Mouse (Mus musculus) lung, embryonic 14.5 days (tissue): ENCODE measurements at regions not wholly inside any gene's neighbourhood (a gene's known extent, or its start where the extent isn't known, plus 50 kb on each side); places are given as distances from the start of the nearest gene placed in this dataset.

Experiments used
- ATAC-seq: fragments of 200-750 bp; cut with Nextera tagmentation; 2 replicates; pipeline ENCODE4 v1.8.0; 2017; ENCODE audit warnings: mild to moderate bottlenecking, moderate TSS enrichment, moderate library complexity; ENCODE audit not compliant: insufficient read depth
- DNase-seq: peaks from one replicate; pipeline ENCODE4 v3.0.0-alpha.2; 2015
- H3K27ac ChIP-seq: fragments of 300-500 bp; sonication (generic); 2 replicates; pipeline ENCODE4 v1.5.1; 2014; ENCODE audit warnings: low read depth, mild to moderate bottlenecking, moderate library complexity
- H3K27me3 ChIP-seq: fragments of 300-500 bp; sonication (generic); 2 replicates; pipeline ENCODE4 v1.6.1; 2014; ENCODE audit warnings: low read length, control low read depth; ENCODE audit not compliant: insufficient read depth
- H3K36me3 ChIP-seq: fragments of 300-500 bp; sonication (generic); 2 replicates; pipeline ENCODE4 v1.6.1; 2014; ENCODE audit warnings: control low read depth; ENCODE audit not compliant: insufficient read depth
- H3K4me1 ChIP-seq: fragments of 300-500 bp; sonication (generic); 2 replicates; pipeline ENCODE4 v1.6.1; 2014; ENCODE audit warnings: antibody characterized with exemption, control low read depth; ENCODE audit not compliant: insufficient read depth
- H3K4me2 ChIP-seq: fragments of 300-500 bp; sonication (generic); 2 replicates; pipeline ENCODE4 v1.6.1; 2014; ENCODE audit warnings: mild to moderate bottlenecking
- H3K4me3 ChIP-seq: fragments of 300-500 bp; sonication (generic); 2 replicates; pipeline ENCODE4 v1.5.1; 2014; ENCODE audit warnings: low read depth, low read length
- H3K9ac ChIP-seq: fragments of 300-500 bp; sonication (generic); 2 replicates; pipeline ENCODE4 v1.6.1; 2014
- H3K9me3 ChIP-seq: fragments of 300-500 bp; sonication (generic); 2 replicates; pipeline ENCODE4 v1.6.1; 2016; ENCODE audit warnings: low read depth, low read length, control low read depth
- CTCF ChIP-seq: IDR thresholded peaks from 2 replicates; pipeline ENCODE4 v1.5.1; 2016; ENCODE audit warnings: antibody characterized with exemption, low read depth
- WGBS: fragments of 180-500 bp; shearing (Covaris S2); extraction: QIAGEN DNeasy Blood & Tissue Kit; methylation state at CpG from one replicate; pipeline ENCODE4 v1.1.7; 2014; 5-methylcytosine and 5-hydroxymethylcytosine counted together

DNA sequence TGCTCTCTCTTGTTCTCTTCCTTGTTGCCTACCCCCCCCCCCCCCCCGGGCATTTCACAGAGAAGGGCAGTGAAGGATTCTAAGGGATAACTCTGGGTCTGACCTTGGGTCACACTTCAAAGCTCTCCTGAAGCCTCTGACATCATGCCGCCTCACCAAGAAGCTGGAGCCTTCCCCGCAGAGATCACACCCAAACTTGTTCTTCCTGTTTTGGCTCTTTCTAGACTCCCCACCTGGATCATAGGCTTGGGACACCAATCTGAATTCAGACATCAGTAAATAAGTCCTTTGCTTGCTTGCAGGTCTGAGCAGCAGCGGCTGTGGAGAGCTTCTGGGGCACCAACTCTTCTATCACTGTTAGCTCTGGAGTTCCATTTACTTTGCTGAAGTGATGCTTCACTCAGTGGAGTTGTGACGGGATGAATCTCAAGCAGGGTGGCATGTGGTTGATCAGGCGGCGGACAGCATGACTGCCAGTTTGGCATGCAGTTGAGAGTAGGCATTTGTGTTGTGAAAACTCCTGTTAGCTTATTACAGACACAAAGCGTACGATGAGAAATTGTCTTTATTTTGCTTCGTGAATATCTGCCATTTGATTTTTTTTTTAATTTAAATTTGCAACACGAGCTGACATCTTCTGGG is 226.5 kb upstream of the Adgrl2 start:
- WGBS, result 58% methylated on average over 11 of the region's 11 CpGs
- ATAC-seq (no peak), DNase-seq (peak; percentile 54)
- H3K36me3 ChIP-seq, result no peaks in the 10 kb centered on the region
- H3K9me3 ChIP-seq, result no peaks in the 10 kb centered on the region
- H3K4me1 ChIP-seq, result no peaks in the 10 kb centered on the region
- no peak overlapping the region for H3K27ac ChIP-seq
- no peak overlapping the region for H3K4me2 ChIP-seq
- no peak overlapping the region for H3K4me3 ChIP-seq
- no peak overlapping the region for H3K9ac ChIP-seq
- no peaks in the 10 kb centered on the region for H3K27me3 ChIP-seq
- TF ChIP-seq CTCF, result no peak

DNA sequence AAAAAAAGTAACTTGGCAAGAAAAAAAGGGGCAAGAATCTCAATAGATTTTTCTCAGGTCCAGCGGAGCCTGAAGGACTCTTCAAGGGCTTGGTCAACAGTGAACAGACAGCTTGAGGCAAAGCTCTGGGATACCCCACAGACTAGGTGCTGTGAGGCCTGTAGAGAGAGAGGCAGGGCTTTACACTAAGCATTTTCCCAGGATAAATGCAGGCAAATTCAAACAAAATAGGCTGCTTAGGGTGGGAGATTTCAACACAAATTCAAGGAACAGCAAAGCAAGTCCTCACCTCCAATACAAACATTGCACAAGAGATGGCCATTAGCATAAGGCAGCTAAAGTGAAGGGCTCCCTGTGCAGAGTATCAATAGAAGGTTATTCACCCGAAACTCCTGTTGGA is 225.3 kb upstream of the Adgrl2 start:
- DNase-seq (peak; percentile 59), ATAC-seq (peak; percentile 80; the same call in 1 of the 2 replicates)
- 57% methylated on average over 2 of the region's 2 CpGs for WGBS
- no peaks in the 10 kb centered on the region for H3K36me3 ChIP-seq
- no peaks in the 10 kb centered on the region for H3K9me3 ChIP-seq
- no peaks in the 10 kb centered on the region for H3K4me1 ChIP-seq
- H3K27ac ChIP-seq, result no peak overlapping the region
- no peak overlapping the region for H3K4me3 ChIP-seq
- no peak overlapping the region for H3K4me2 ChIP-seq
- no peak overlapping the region for H3K9ac ChIP-seq
- no peaks in the 10 kb centered on the region for H3K27me3 ChIP-seq
- no peak for TF ChIP-seq CTCF

GRCm38 (mm10) chr3:149211909-149212308 is 221.6 kb upstream of the Adgrl2 start:
- H3K27ac ChIP-seq, result no peak overlapping the region
- no peaks in the 10 kb centered on the region for H3K36me3 ChIP-seq
- WGBS, result 75% methylated on average over 7 of the region's 7 CpGs
- no peak overlapping the region for H3K9ac ChIP-seq
- no peaks in the 10 kb centered on the region for H3K9me3 ChIP-seq
- no peak overlapping the region for H3K4me3 ChIP-seq
- no peak for TF ChIP-seq CTCF
- H3K4me1 ChIP-seq, result no peaks in the 10 kb centered on the region
- no peak for DNase-seq
- no peaks in the 10 kb centered on the region for H3K27me3 ChIP-seq
- no peak overlapping the region for H3K4me2 ChIP-seq
- no peak for ATAC-seq

- H3K9ac ChIP-seq, result no peak overlapping the region
- H3K4me3 ChIP-seq, result no peak overlapping the region
- H3K4me1 ChIP-seq, result no peaks in the 10 kb centered on the region
- no peaks in the 10 kb centered on the region for H3K27me3 ChIP-seq
- H3K27ac ChIP-seq, result no peak overlapping the region
- ATAC-seq (no peak), DNase-seq (no peak)
- H3K9me3 ChIP-seq, result no peaks in the 10 kb centered on the region
- 83% methylated on average over 2 of the region's 2 CpGs for WGBS
- TF ChIP-seq CTCF, result no peak
- H3K36me3 ChIP-seq, result no peaks in the 10 kb centered on the region
- no peak overlapping the region for H3K4me2 ChIP-seq
Measured at GRCm38 (mm10) chr3:149209260-149209659, 218.9 kb upstream of the Adgrl2 start.

DNA sequence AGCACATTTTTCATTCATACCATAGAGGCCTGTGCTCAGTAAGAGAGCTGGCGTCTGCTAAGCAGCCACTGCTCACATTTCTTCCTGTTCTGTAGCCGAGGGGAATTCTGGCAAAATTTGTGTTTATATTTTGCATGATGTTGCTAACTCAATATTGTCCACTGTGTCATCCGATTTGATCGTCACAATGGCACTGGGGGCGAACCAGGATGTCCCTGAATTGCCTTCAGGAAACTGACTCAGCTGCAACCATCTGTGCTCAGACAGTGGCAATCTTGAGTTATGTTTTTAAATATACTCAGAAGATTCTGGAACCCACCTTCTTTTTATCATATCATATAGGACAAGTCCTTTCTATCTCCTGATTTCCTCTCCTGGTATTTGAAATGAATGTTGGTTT is 213.1 kb upstream of the Adgrl2 start:
- Histone ChIP-seq H3K9me3 (no peaks in the 10 kb centered on the region), H3K27me3 (no peaks in the 10 kb centered on the region), H3K9ac (no peak overlapping the region), H3K4me3 (no peak overlapping the region), H3K36me3 (no peaks in the 10 kb centered on the region), H3K4me1 (no peaks in the 10 kb centered on the region), H3K27ac (no peak overlapping the region), H3K4me2 (no peak overlapping the region)
- DNase-seq, result peak; percentile 62
- 55% methylated on average over 5 of the region's 5 CpGs for WGBS
- no peak for ATAC-seq
- no peak for TF ChIP-seq CTCF

- no peaks in the 10 kb centered on the region for H3K36me3 ChIP-seq
- no peaks in the 10 kb centered on the region for H3K9me3 ChIP-seq
- no peak for ATAC-seq
- no peak for DNase-seq
- H3K4me1 ChIP-seq, result no peaks in the 10 kb centered on the region
- H3K4me2 ChIP-seq, result no peak overlapping the region
- TF ChIP-seq CTCF, result no peak
- H3K27ac ChIP-seq, result no peak overlapping the region
- H3K9ac ChIP-seq, result no peak overlapping the region
- no peak overlapping the region for H3K4me3 ChIP-seq
- WGBS, result 73% methylated on average over 8 of the region's 8 CpGs
- H3K27me3 ChIP-seq, result no peaks in the 10 kb centered on the region
Measured at GRCm38 (mm10) chr3:149196477-149197185, 206.3 kb upstream of the Adgrl2 start.

- WGBS, result 75% methylated on average over 19 of the region's 19 CpGs
- ATAC-seq, result no peak
- H3K9ac ChIP-seq, result no peak overlapping the region
- H3K4me1 ChIP-seq, result no peaks in the 10 kb centered on the region
- no peaks in the 10 kb centered on the region for H3K27me3 ChIP-seq
- no peaks in the 10 kb centered on the region for H3K36me3 ChIP-seq
- TF ChIP-seq CTCF, result no peak
- no peak overlapping the region for H3K27ac ChIP-seq
- no peak overlapping the region for H3K4me3 ChIP-seq
- DNase-seq, result no peak
- no peaks in the 10 kb centered on the region for H3K9me3 ChIP-seq
- H3K4me2 ChIP-seq, result no peak overlapping the region
Measured at GRCm38 (mm10) chr3:149190856-149191576, 200.7 kb upstream of the Adgrl2 start.
